ENCODE assay signal across 20 mouse cellular contexts in the genomic region with DNA sequence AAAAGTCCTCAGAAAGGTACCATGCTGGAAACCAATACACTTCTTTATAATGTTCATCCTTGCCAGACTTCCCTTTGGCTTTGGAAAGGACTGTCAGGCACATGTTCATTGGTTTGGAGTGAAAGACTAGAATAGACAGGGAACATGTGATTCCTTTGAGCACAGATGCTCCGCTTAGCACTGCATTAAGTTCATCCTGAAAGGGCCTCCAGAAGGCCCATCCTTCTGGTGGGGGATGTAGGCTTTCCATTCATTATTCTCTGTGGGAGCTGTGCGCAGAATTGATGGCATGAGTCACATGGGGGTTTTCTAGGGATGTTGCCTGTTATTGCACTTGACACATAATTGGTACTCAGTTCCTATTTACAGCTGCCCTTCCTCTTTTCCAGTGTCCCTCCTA.
A peak's percentile ranks its signal among the peaks of the same experiment; 100 is the strongest.
DNase-seq lines count a peak whose midpoint lies in the region; ATAC-seq lines count a peak whose summit lies in the region.
"Had no signal": no experiment of that assay in that cellular context is flagged by ENCODE, and none has a peak within 500 bp of the region (broad histone marks: within the 10 kb centered on the region; RNA-seq: fewer than 3 reads in every experiment).

No protein-coding gene starts in this region.

- no peak for DNase-seq in forebrain, embryonic 10.5 days (ENCODE audit: extremely low spot score, low spot score)
- peak; percentile 30 to 33 for DNase-seq in right cerebral cortex, adult 2 months (ENCODE audit: low spot score in 2 of 2)
- no peak for DNase-seq in right cerebral cortex, postnatal 25 days
- DNase-seq in layer of hippocampus, postnatal 10 days (ENCODE audit: low spot score in 2 of 2), result peak; percentile 31 to 40
- DNase-seq in spleen, adult 12 weeks (ENCODE audit: low spot score), result no peak
- no peak for DNase-seq in thymus, postnatal 10 days (ENCODE audit: low spot score in 2 of 2)
- no peak for DNase-seq in kidney, adult 18-20 months
- DNase-seq: adrenal gland, adult 8-10 months; cerebellum, adult 18-20 months; gastrocnemius, postnatal 10 days; heart, adult 18-20 months; kidney, adult 9 months had no signal

- 0 out of 2 replicates have a peak overlapping the region, but pooled peaks have one; percentile 37 for H3K27ac ChIP-seq in forebrain, embryonic 15.5 days (replicated peaks)
- H3K27ac ChIP-seq in forebrain, embryonic 10.5 days, result no peak overlapping the region
- H3K27ac ChIP-seq: embryonic facial prominence, embryonic 12.5 days; hindbrain, embryonic 10.5 days; limb, embryonic 13.5 days; liver, embryonic 14.5 days; midbrain, embryonic 15.5 days had no signal

- peak; percentile 72; the same call in 1 of the 2 replicates for ATAC-seq in forebrain, embryonic 15.5 days (replicated peaks)
- ATAC-seq: inflammation-experienced regulatory T-cells, adult 6 months; lung, postnatal 0 days; midbrain, embryonic 15.5 days had no signal

- H3K9me3 ChIP-seq in forebrain, embryonic 15.5 days, result no peaks in the 10 kb centered on the region
- no peaks in the 10 kb centered on the region for H3K9me3 ChIP-seq in forebrain, embryonic 10.5 days
- H3K9me3 ChIP-seq: embryonic facial prominence, embryonic 12.5 days; hindbrain, embryonic 10.5 days; limb, embryonic 13.5 days; midbrain, embryonic 15.5 days had no signal

- no peak overlapping the region for H3K4me2 ChIP-seq in forebrain, embryonic 15.5 days (replicated peaks)
- H3K4me2 ChIP-seq: embryonic facial prominence, embryonic 12.5 days; limb, embryonic 13.5 days; midbrain, embryonic 15.5 days had no signal

- no peak overlapping the region for H3K9ac ChIP-seq in forebrain, embryonic 15.5 days (replicated peaks)
- H3K9ac ChIP-seq: embryonic facial prominence, embryonic 12.5 days; limb, embryonic 13.5 days; liver, embryonic 14.5 days; midbrain, embryonic 15.5 days had no signal

- no peak overlapping the region for H3K4me3 ChIP-seq in forebrain, embryonic 15.5 days
- no peak overlapping the region for H3K4me3 ChIP-seq in forebrain, embryonic 10.5 days
- H3K4me3 ChIP-seq: embryonic facial prominence, embryonic 12.5 days; hindbrain, embryonic 10.5 days; limb, embryonic 13.5 days; midbrain, embryonic 15.5 days had no signal

- H3K36me3 ChIP-seq in forebrain, embryonic 15.5 days, result no peaks in the 10 kb centered on the region
- H3K36me3 ChIP-seq in forebrain, embryonic 10.5 days (replicated peaks), result no peaks in the 10 kb centered on the region
- H3K36me3 ChIP-seq: embryonic facial prominence, embryonic 12.5 days; hindbrain, embryonic 10.5 days; limb, embryonic 13.5 days; midbrain, embryonic 15.5 days had no signal

- 0 out of 2 replicates have a peak, but pooled peaks cover 3% of the 10 kb centered on the region for H3K4me1 ChIP-seq in forebrain, embryonic 15.5 days
- H3K4me1 ChIP-seq in forebrain, embryonic 10.5 days, result 0 out of 2 replicates have a peak, but pooled peaks cover 3% of the 10 kb centered on the region
- H3K4me1 ChIP-seq: embryonic facial prominence, embryonic 12.5 days had no signal

- H3K27me3 ChIP-seq in forebrain, embryonic 15.5 days, result no peaks in the 10 kb centered on the region
- H3K27me3 ChIP-seq in forebrain, embryonic 10.5 days (ENCODE audit: poor library complexity, severe bottlenecking), result no peaks in the 10 kb centered on the region
- H3K27me3 ChIP-seq: embryonic facial prominence, embryonic 12.5 days; limb, embryonic 13.5 days; midbrain, embryonic 15.5 days had no signal

- 76% methylated on average over 2 of the region's 2 CpGs for WGBS in forebrain, embryonic 15.5 days
- WGBS in forebrain, embryonic 10.5 days, result 92% methylated on average over 2 of the region's 2 CpGs

Comparison
In these comparisons a context has a peak if more than half of its experiments do, and no peak if none do; other contexts are left out.
1. DNase-seq: peak in right cerebral cortex, adult 2 months (2 of 2) and layer of hippocampus, postnatal 10 days (2 of 2); none in forebrain, embryonic 10.5 days (single experiment), right cerebral cortex, postnatal 25 days (single experiment), spleen, adult 12 weeks (single experiment), thymus, postnatal 10 days (0 of 2) and kidney, adult 18-20 months (single experiment).